In genomic region chr17:24546234-24546633, GRCm38 (mm10) we compare ENCODE assay signal across 23 mouse cellular contexts. TPM values are rescaled to one million over a fixed set of nuclear protein-coding genes. Genes with fewer than 3 reads are reported as not detected.
A peak's percentile ranks its signal among the peaks of the same experiment; 100 is the strongest.
DNase-seq lines count a peak whose midpoint lies in the region; ATAC-seq and TF ChIP-seq lines count a peak whose summit lies in the region.
"Had no signal": no experiment of that assay in that cellular context is flagged by ENCODE, and none has a peak within 500 bp of the region (broad histone marks: within the 10 kb centered on the region; RNA-seq: fewer than 3 reads in every experiment).

No protein-coding gene starts in this region.

- no peaks in the 10 kb centered on the region for H3K9me3 ChIP-seq in intestine, embryonic 16.5 days (ENCODE audit: control insufficient read depth, low read length)
- H3K9me3 ChIP-seq in intestine, embryonic 15.5 days, result no peaks in the 10 kb centered on the region
- no peaks in the 10 kb centered on the region for H3K9me3 ChIP-seq in kidney, embryonic 15.5 days (replicated peaks)
- no peaks in the 10 kb centered on the region for H3K9me3 ChIP-seq in midbrain, embryonic 11.5 days (ENCODE audit: control insufficient read depth, low read length)
- no peaks in the 10 kb centered on the region for H3K9me3 ChIP-seq in midbrain, postnatal 0 days (ENCODE audit: low read length)
- H3K9me3 ChIP-seq: embryonic facial prominence, embryonic 13.5 days; forebrain, embryonic 12.5 days; heart, embryonic 15.5 days had no signal

- 60% methylated on average over 3 of the region's 3 CpGs for WGBS in intestine, embryonic 16.5 days
- 58% methylated on average over 3 of the region's 3 CpGs for WGBS in intestine, embryonic 15.5 days
- WGBS in kidney, embryonic 15.5 days, result 76% methylated on average over 3 of the region's 3 CpGs
- 87% methylated on average over 3 of the region's 3 CpGs for WGBS in midbrain, embryonic 11.5 days
- 93% methylated on average over 3 of the region's 3 CpGs for WGBS in midbrain, postnatal 0 days

- ATAC-seq in intestine, embryonic 16.5 days, result no peak
- ATAC-seq in intestine, embryonic 15.5 days, result no peak
- ATAC-seq in kidney, embryonic 15.5 days (replicated peaks; ENCODE audit: low FRiP score), result no peak
- ATAC-seq in midbrain, embryonic 11.5 days (ENCODE audit: low FRiP score), result no peak
- ATAC-seq in midbrain, postnatal 0 days (ENCODE audit: low FRiP score), result no peak
- ATAC-seq: activated CD4-positive, CD25-positive, alpha-beta regulatory T cell, adult 4 months; forebrain, embryonic 16.5 days; Patski had no signal

- H3K27me3 ChIP-seq in intestine, embryonic 16.5 days (replicated peaks; ENCODE audit: control insufficient read depth, insufficient read depth, low read length), result no peaks in the 10 kb centered on the region
- no peaks in the 10 kb centered on the region for H3K27me3 ChIP-seq in intestine, embryonic 15.5 days (replicated peaks)
- peaks cover 4% of the 10 kb centered on the region; the same call in 1 of the 2 replicates for H3K27me3 ChIP-seq in kidney, embryonic 15.5 days
- H3K27me3 ChIP-seq in midbrain, embryonic 11.5 days (ENCODE audit: control insufficient read depth, insufficient read depth, low read length), result peaks cover 14% of the 10 kb centered on the region
- no peaks in the 10 kb centered on the region for H3K27me3 ChIP-seq in midbrain, postnatal 0 days (ENCODE audit: insufficient read depth, low read length)
- H3K27me3 ChIP-seq: Patski had no signal

- no peak overlapping the region for H3K4me2 ChIP-seq in intestine, embryonic 16.5 days (ENCODE audit: low read depth, low read length)
- H3K4me2 ChIP-seq in intestine, embryonic 15.5 days (replicated peaks), result no peak overlapping the region
- no peak overlapping the region for H3K4me2 ChIP-seq in kidney, embryonic 15.5 days
- H3K4me2 ChIP-seq in midbrain, embryonic 11.5 days, result no peak overlapping the region
- no peak overlapping the region for H3K4me2 ChIP-seq in midbrain, postnatal 0 days (ENCODE audit: low read depth, low read length, poor library complexity, severe bottlenecking)
- H3K4me2 ChIP-seq: embryonic facial prominence, embryonic 13.5 days; forebrain, embryonic 12.5 days; heart, embryonic 11.5 days; heart, embryonic 15.5 days had no signal

- TF ChIP-seq CTCF in midbrain, postnatal 0 days (IDR thresholded peaks at IDR 0.05), result no peak

- no peak overlapping the region for H3K9ac ChIP-seq in intestine, embryonic 16.5 days (ENCODE audit: low read depth, low read length)
- no peak overlapping the region for H3K9ac ChIP-seq in intestine, embryonic 15.5 days
- H3K9ac ChIP-seq in kidney, embryonic 15.5 days, result no peak overlapping the region
- H3K9ac ChIP-seq in midbrain, embryonic 11.5 days (ENCODE audit: low read length), result no peak overlapping the region
- no peak overlapping the region for H3K9ac ChIP-seq in midbrain, postnatal 0 days (replicated peaks; ENCODE audit: low read length, poor library complexity, severe bottlenecking)
- H3K9ac ChIP-seq: forebrain, embryonic 12.5 days; heart, embryonic 15.5 days had no signal

- peak; percentile 31 for DNase-seq in kidney, adult 9 months
- DNase-seq in midbrain, embryonic 11.5 days (ENCODE audit: low spot score, missing footprints), result peak; percentile 45
- no peak for DNase-seq in midbrain, postnatal 0 days (ENCODE audit: low spot score)
- no peak for DNase-seq in urinary bladder, postnatal 10 days (ENCODE audit: low spot score)
- no peak for DNase-seq in layer of hippocampus, postnatal 10 days (ENCODE audit: low spot score in 2 of 2)
- DNase-seq: adrenal gland, postnatal 14 days; cerebellum, adult 11-12 months; cerebellum, adult 9-11 months; cerebellum, postnatal 36 days; gastrocnemius, postnatal 10 days; heart, adult 18-20 months; heart, postnatal 14 days had no signal

- H3K4me1 ChIP-seq in intestine, embryonic 16.5 days (ENCODE audit: control insufficient read depth, insufficient read depth, low read length), result peaks cover 17% of the 10 kb centered on the region
- peaks cover 10% of the 10 kb centered on the region for H3K4me1 ChIP-seq in intestine, embryonic 15.5 days (replicated peaks)
- peaks cover 27% of the 10 kb centered on the region for H3K4me1 ChIP-seq in kidney, embryonic 15.5 days
- peaks cover 6% of the 10 kb centered on the region for H3K4me1 ChIP-seq in midbrain, embryonic 11.5 days (ENCODE audit: control insufficient read depth, insufficient read depth, low read length)
- no peaks in the 10 kb centered on the region for H3K4me1 ChIP-seq in midbrain, postnatal 0 days (ENCODE audit: insufficient read depth, low read length)

- no peak overlapping the region for H3K4me3 ChIP-seq in intestine, embryonic 16.5 days (ENCODE audit: low read length)
- H3K4me3 ChIP-seq in intestine, embryonic 15.5 days (replicated peaks), result no peak overlapping the region
- no peak overlapping the region for H3K4me3 ChIP-seq in kidney, embryonic 15.5 days (replicated peaks)
- H3K4me3 ChIP-seq in midbrain, embryonic 11.5 days (ENCODE audit: low read depth, low read length), result no peak overlapping the region
- no peak overlapping the region for H3K4me3 ChIP-seq in midbrain, postnatal 0 days (ENCODE audit: low read depth, low read length)
- H3K4me3 ChIP-seq: embryonic facial prominence, embryonic 13.5 days; forebrain, embryonic 12.5 days; heart, embryonic 15.5 days had no signal

- H3K36me3 ChIP-seq in intestine, embryonic 16.5 days (ENCODE audit: control insufficient read depth, insufficient read depth, low read length), result no peaks in the 10 kb centered on the region
- H3K36me3 ChIP-seq in intestine, embryonic 15.5 days, result no peaks in the 10 kb centered on the region
- H3K36me3 ChIP-seq in kidney, embryonic 15.5 days, result no peaks in the 10 kb centered on the region
- no peaks in the 10 kb centered on the region for H3K36me3 ChIP-seq in midbrain, embryonic 11.5 days (ENCODE audit: control insufficient read depth, insufficient read depth, low read length)
- H3K36me3 ChIP-seq in midbrain, postnatal 0 days (ENCODE audit: insufficient read depth, low read length), result no peaks in the 10 kb centered on the region
- H3K36me3 ChIP-seq: embryonic facial prominence, embryonic 13.5 days; forebrain, embryonic 12.5 days; heart, embryonic 15.5 days had no signal

- H3K27ac ChIP-seq in intestine, embryonic 16.5 days (ENCODE audit: low read length), result peak overlapping the region; percentile 49; the same call in 1 of the 2 replicates
- H3K27ac ChIP-seq in intestine, embryonic 15.5 days, result no peak overlapping the region
- no peak overlapping the region for H3K27ac ChIP-seq in kidney, embryonic 15.5 days
- no peak overlapping the region for H3K27ac ChIP-seq in midbrain, embryonic 11.5 days (ENCODE audit: low read depth, low read length)
- H3K27ac ChIP-seq in midbrain, postnatal 0 days (ENCODE audit: low read depth, low read length), result no peak overlapping the region
- H3K27ac ChIP-seq: embryonic facial prominence, embryonic 13.5 days; forebrain, embryonic 12.5 days; heart, embryonic 15.5 days had no signal

RNA-seq across cellular contexts. Expression of gene Pkd1, which starts 3.4 kb away (rescaled TPM):
- 12.2 and 13.5 TPM in 2 replicates for polyA plus RNA-seq in intestine, embryonic 16.5 days (2015; fragmentation: Nextera tagmentation; extraction: Ambion mirVana)
- polyA plus RNA-seq in intestine, embryonic 15.5 days (2015; fragmentation: Nextera tagmentation; extraction: Ambion mirVana), result 16.9 and 17.4 TPM in 2 replicates
- 21.3 and 21.9 TPM in 2 replicates for polyA plus RNA-seq in kidney, embryonic 15.5 days (2015; fragmentation: Nextera tagmentation; extraction: Ambion mirVana)
- 11.9 and 18.5 TPM in 2 replicates for polyA plus RNA-seq in midbrain, embryonic 11.5 days (2014; fragmentation: Nextera tagmentation; extraction: Ambion mirVana)
- total RNA-seq in midbrain, postnatal 0 days (2014; rRNA removed), result 73.6 and 84.3 TPM in 2 replicates
- polyA plus RNA-seq in midbrain, postnatal 0 days (2015; fragmentation: Nextera tagmentation; extraction: Ambion mirVana), result 13.6 and 14.5 TPM in 2 replicates
- 10 to 100 TPM; 61.6 to 91.2 TPM for total RNA-seq in layer of hippocampus, postnatal 10 days (2021)

RNA-seq across cellular contexts. Expression of gene Rab26, which starts 12.2 kb away (rescaled TPM):
- polyA plus RNA-seq in intestine, embryonic 16.5 days (2015; fragmentation: Nextera tagmentation; extraction: Ambion mirVana), result 5.2 and 6.6 TPM in 2 replicates
- polyA plus RNA-seq in intestine, embryonic 15.5 days (2015; fragmentation: Nextera tagmentation; extraction: Ambion mirVana), result 5.2 and 8.7 TPM in 2 replicates
- 2.8 TPM in 2 replicates for polyA plus RNA-seq in kidney, embryonic 15.5 days (2015; fragmentation: Nextera tagmentation; extraction: Ambion mirVana)
- 1.8 and 2.2 TPM in 2 replicates for polyA plus RNA-seq in midbrain, embryonic 11.5 days (2014; fragmentation: Nextera tagmentation; extraction: Ambion mirVana)
- total RNA-seq in midbrain, postnatal 0 days (2014; rRNA removed), result 4.4 and 7.6 TPM in 2 replicates
- 15.5 and 17.7 TPM in 2 replicates for polyA plus RNA-seq in midbrain, postnatal 0 days (2015; fragmentation: Nextera tagmentation; extraction: Ambion mirVana)
- total RNA-seq in layer of hippocampus, postnatal 10 days (2021), result 10 to 100 TPM; 48.9 to 49.0 TPM
- total RNA-seq: heart, adult 18-20 months; hematopoietic stem cell, adult 5-6 weeks had no signal

RNA-seq across cellular contexts. Expression of gene Traf7, which starts 18.5 kb away (rescaled TPM):
- polyA plus RNA-seq in intestine, embryonic 16.5 days (2015; fragmentation: Nextera tagmentation; extraction: Ambion mirVana), result 81.9 and 87.6 TPM in 2 replicates
- 81.6 and 89.3 TPM in 2 replicates for polyA plus RNA-seq in intestine, embryonic 15.5 days (2015; fragmentation: Nextera tagmentation; extraction: Ambion mirVana)
- 85.8 and 96.1 TPM in 2 replicates for polyA plus RNA-seq in kidney, embryonic 15.5 days (2015; fragmentation: Nextera tagmentation; extraction: Ambion mirVana)
- 67.1 and 80.8 TPM in 2 replicates for polyA plus RNA-seq in midbrain, embryonic 11.5 days (2014; fragmentation: Nextera tagmentation; extraction: Ambion mirVana)
- total RNA-seq in midbrain, postnatal 0 days (2014; rRNA removed), result 175 and 179 TPM in 2 replicates
- 71.4 and 73.6 TPM in 2 replicates for polyA plus RNA-seq in midbrain, postnatal 0 days (2015; fragmentation: Nextera tagmentation; extraction: Ambion mirVana)
- total RNA-seq in layer of hippocampus, postnatal 10 days (2021), result 100 to 1,000 TPM; 110 to 112 TPM

RNA-seq across cellular contexts. Expression of gene Caskin1, which starts 57.8 kb away (rescaled TPM):
- polyA plus RNA-seq in intestine, embryonic 16.5 days (2015; fragmentation: Nextera tagmentation; extraction: Ambion mirVana), result 1.1 and 1.4 TPM in 2 replicates
- 1.5 and 1.8 TPM in 2 replicates for polyA plus RNA-seq in intestine, embryonic 15.5 days (2015; fragmentation: Nextera tagmentation; extraction: Ambion mirVana)
- polyA plus RNA-seq in kidney, embryonic 15.5 days (2015; fragmentation: Nextera tagmentation; extraction: Ambion mirVana), result 1.8 and 2.3 TPM in 2 replicates
- 5.5 and 6.2 TPM in 2 replicates for polyA plus RNA-seq in midbrain, embryonic 11.5 days (2014; fragmentation: Nextera tagmentation; extraction: Ambion mirVana)
- total RNA-seq in midbrain, postnatal 0 days (2014; rRNA removed), result 151 and 153 TPM in 2 replicates
- polyA plus RNA-seq in midbrain, postnatal 0 days (2015; fragmentation: Nextera tagmentation; extraction: Ambion mirVana), result 43.9 and 47.5 TPM in 2 replicates
- 100 to 1,000 TPM; 170 to 175 TPM for total RNA-seq in layer of hippocampus, postnatal 10 days (2021)
- total RNA-seq: hematopoietic stem cell, adult 5-6 weeks had no signal

Comparison
In these comparisons a context has a peak if more than half of its experiments do, and no peak if none do; other contexts are left out.
1. DNase-seq: peak in kidney, adult 9 months (single experiment) and midbrain, embryonic 11.5 days (single experiment); none in midbrain, postnatal 0 days (single experiment), urinary bladder, postnatal 10 days (single experiment) and layer of hippocampus, postnatal 10 days (0 of 2).